Mouse (Mus musculus): ENCODE measurements at regions not wholly inside any gene's neighbourhood (a gene's known extent, or its start where the extent isn't known, plus 50 kb on each side); places are given as distances from the start of the nearest gene placed in this dataset.

- DNase-seq (ENCODE audit: low spot score) = no peak
Observed at GRCm38 (mm10) chr12:95054887-95055286, 637.1 kb upstream of the Flrt2 start.

- no peak for DNase-seq (ENCODE audit: low spot score)
Observed at GRCm38 (mm10) chr12:95056926-95057325, 635.1 kb upstream of the Flrt2 start.

- DNase-seq (ENCODE audit: low spot score) = no peak
Observed at GRCm38 (mm10) chr12:95059396-95059795, 632.6 kb upstream of the Flrt2 start.

GRCm38 (mm10) chr12:95072307-95072706 is 619.7 kb upstream of the Flrt2 start:
- DNase-seq (ENCODE audit: low spot score) = no peak

- DNase-seq (ENCODE audit: low spot score) = no peak
Observed at GRCm38 (mm10) chr12:95119223-95119952, 572.6 kb upstream of the Flrt2 start.

GRCm38 (mm10) chr12:95132804-95133203 is 559.2 kb upstream of the Flrt2 start:
- no peak for DNase-seq (ENCODE audit: low spot score)

- DNase-seq (ENCODE audit: low spot score) = no peak
Observed at GRCm38 (mm10) chr12:95133482-95133881, 558.5 kb upstream of the Flrt2 start.

GRCm38 (mm10) chr12:95138167-95138566 is 553.9 kb upstream of the Flrt2 start:
- DNase-seq (ENCODE audit: low spot score) = no peak

GRCm38 (mm10) chr12:95171051-95171450 is 521.0 kb upstream of the Flrt2 start:
- no peak for DNase-seq (ENCODE audit: low spot score)

- no peak for DNase-seq (ENCODE audit: low spot score)
Observed at GRCm38 (mm10) chr12:95173810-95174402, 518.1 kb upstream of the Flrt2 start.

- no peak for DNase-seq (ENCODE audit: low spot score)
Observed at GRCm38 (mm10) chr12:95202486-95202885, 489.5 kb upstream of the Flrt2 start.

GRCm38 (mm10) chr12:95205081-95205480 is 486.9 kb upstream of the Flrt2 start:
- no peak for DNase-seq (ENCODE audit: low spot score)

- no peak for DNase-seq (ENCODE audit: low spot score)
Observed at GRCm38 (mm10) chr12:95239158-95239779, 452.8 kb upstream of the Flrt2 start.

- no peak for DNase-seq (ENCODE audit: low spot score)
Observed at GRCm38 (mm10) chr12:95267187-95267586, 424.8 kb upstream of the Flrt2 start.

- DNase-seq (ENCODE audit: low spot score) = no peak
Observed at GRCm38 (mm10) chr12:95305386-95305785, 386.6 kb upstream of the Flrt2 start.

- no peak for DNase-seq (ENCODE audit: low spot score)
Observed at GRCm38 (mm10) chr12:95315151-95315750, 376.8 kb upstream of the Flrt2 start.

- no peak for DNase-seq (ENCODE audit: low spot score)
Observed at GRCm38 (mm10) chr12:95316820-95317219, 375.2 kb upstream of the Flrt2 start.

- DNase-seq (ENCODE audit: low spot score) = no peak
Observed at GRCm38 (mm10) chr12:95321693-95322092, 370.3 kb upstream of the Flrt2 start.

GRCm38 (mm10) chr12:95329666-95330065 is 362.4 kb upstream of the Flrt2 start:
- no peak for DNase-seq (ENCODE audit: low spot score)

GRCm38 (mm10) chr12:95347786-95348185 is 344.2 kb upstream of the Flrt2 start:
- no peak for DNase-seq (ENCODE audit: low spot score)

GRCm38 (mm10) chr12:95355151-95355550 is 336.9 kb upstream of the Flrt2 start:
- no peak for DNase-seq (ENCODE audit: low spot score)

GRCm38 (mm10) chr12:95384248-95384964 is 307.6 kb upstream of the Flrt2 start:
- DNase-seq (ENCODE audit: low spot score) = no peak
